Mouse (Mus musculus): ENCODE data around the gene Sumo2. TPM values are rescaled to one million over a fixed set of nuclear protein-coding genes. Genes with fewer than 3 reads are reported as not detected.
"Not testable (repeated sequence)": the region's sequence is repeated elsewhere in the genome, so short reads cannot be mapped to it uniquely, and the experiment has no call there.

The Sumo2 gene
- total RNA-seq, 1 experiment: 579 TPM

GRCm38 (mm10) chr11:115508061-115508460, 28.0 kb downstream of the Sumo2 start:
- no peaks in the 10 kb centered on the region for H3K9me3 ChIP-seq (ENCODE audit: control insufficient read depth, insufficient read depth, low read depth, low read length)
- in situ Hi-C loops (cut with MboI; ENCODE audit: low sequenced_read_pairs in 2 of 2, unreplicated experiment in 2 of 2): no loop called here
- DNase-seq (ENCODE audit: low read depth, low spot score): no peak
- H3K27ac ChIP-seq (ENCODE audit: insufficient read depth, low read depth, low read length, poor library complexity, severe bottlenecking): no peak overlapping the region
- H3K36me3 ChIP-seq (ENCODE audit: control insufficient read depth, insufficient read depth, low read length, poor library complexity, severe bottlenecking): peaks cover 8% of the 10 kb centered on the region; the same call in 1 of the 2 replicates
- TF ChIP-seq MAFK (IDR thresholded peaks at IDR 0.05; ENCODE audit: insufficient read depth, low read depth, low read length): no peak
- TF ChIP-seq ZNF384 (IDR thresholded peaks at IDR 0.05; ENCODE audit: low read depth, low read length): no peak
- no peak for TF ChIP-seq HCFC1 (IDR thresholded peaks at IDR 0.05; ENCODE audit: borderline replicate concordance, insufficient read depth, low read length)
- TF ChIP-seq CHD2 (IDR thresholded peaks at IDR 0.05; ENCODE audit: low read depth, low read length): no peak
- no peak for TF ChIP-seq ZC3H11A (IDR thresholded peaks at IDR 0.05; ENCODE audit: borderline replicate concordance, low read depth, low read length)
- peaks cover 12 to 30% of the 10 kb centered on the region in 2 experiments; a peak in 3 of 4 replicates for H3K4me1 ChIP-seq (ENCODE audit: control insufficient read depth in 2 of 2, insufficient read depth in 2 of 2, low read length in 2 of 2, poor library complexity in 1 of 2)
- H3K4me3 ChIP-seq (ENCODE audit: insufficient read depth in 1 of 2, low read depth in 1 of 2, low read length in 2 of 2, poor library complexity in 1 of 2, severe bottlenecking in 1 of 2): no peak overlapping the region
- no peak overlapping the region for H3K9ac ChIP-seq (ENCODE audit: insufficient read depth, low read depth, low read length, poor library complexity, severe bottlenecking)

GRCm38 (mm10) chr11:115506586-115506985, 29.5 kb downstream of the Sumo2 start:
- Histone ChIP-seq H3K9ac (ENCODE audit: insufficient read depth, low read depth, low read length, poor library complexity, severe bottlenecking) (no peak overlapping the region), H3K36me3 (ENCODE audit: control insufficient read depth, insufficient read depth, low read length, poor library complexity, severe bottlenecking) (peaks cover 13% of the 10 kb centered on the region; the same call in 1 of the 2 replicates), H3K27ac (ENCODE audit: insufficient read depth, low read depth, low read length, poor library complexity, severe bottlenecking) (no peak overlapping the region), H3K4me1 (ENCODE audit: control insufficient read depth in 2 of 2, insufficient read depth in 2 of 2, low read length in 2 of 2, poor library complexity in 1 of 2) (peaks cover 10 to 27% of the 10 kb centered on the region in 2 experiments; a peak in 3 of 4 replicates), H3K9me3 (ENCODE audit: control insufficient read depth, insufficient read depth, low read depth, low read length) (no peaks in the 10 kb centered on the region), H3K4me3 (ENCODE audit: insufficient read depth in 1 of 2, low read depth in 1 of 2, low read length in 2 of 2, poor library complexity in 1 of 2, severe bottlenecking in 1 of 2) (no peak overlapping the region)
- DNase-seq (ENCODE audit: low read depth, low spot score): no peak
- TF ChIP-seq ZC3H11A (IDR thresholded peaks at IDR 0.05; ENCODE audit: borderline replicate concordance, low read depth, low read length) (no peak), HCFC1 (IDR thresholded peaks at IDR 0.05; ENCODE audit: borderline replicate concordance, insufficient read depth, low read length) (no peak), CHD2 (IDR thresholded peaks at IDR 0.05; ENCODE audit: low read depth, low read length) (no peak), ZNF384 (IDR thresholded peaks at IDR 0.05; ENCODE audit: low read depth, low read length) (no peak), MAFK (IDR thresholded peaks at IDR 0.05; ENCODE audit: insufficient read depth, low read depth, low read length) (no peak)
- in situ Hi-C loops (cut with MboI; ENCODE audit: low sequenced_read_pairs in 2 of 2, unreplicated experiment in 2 of 2): no loop called here

DNA sequence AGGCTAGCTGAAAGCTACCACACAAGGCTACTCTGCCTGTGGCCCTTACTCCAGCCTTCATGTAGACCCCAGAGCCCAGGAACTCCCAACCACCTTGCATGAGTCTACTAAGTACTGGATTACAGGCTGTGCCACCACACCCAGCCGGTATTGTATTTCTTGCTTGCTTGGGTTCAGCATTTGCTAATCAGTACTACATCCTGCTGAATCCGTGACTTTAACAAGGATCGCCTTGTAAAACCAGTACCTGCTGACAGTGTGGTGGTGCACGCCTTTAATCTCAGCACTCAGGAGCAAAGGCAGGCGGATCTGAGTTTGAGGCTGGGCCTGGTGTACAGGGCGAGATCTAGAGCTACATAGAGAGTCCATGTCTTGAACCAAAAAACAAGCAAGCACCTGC, 33.4 kb downstream of the Sumo2 start:
- no peak for DNase-seq (ENCODE audit: low read depth, low spot score)
- Histone ChIP-seq H3K27ac (ENCODE audit: insufficient read depth, low read depth, low read length, poor library complexity, severe bottlenecking) (no peak overlapping the region), H3K9ac (ENCODE audit: insufficient read depth, low read depth, low read length, poor library complexity, severe bottlenecking) (no peak overlapping the region), H3K9me3 (ENCODE audit: control insufficient read depth, insufficient read depth, low read depth, low read length) (no peaks in the 10 kb centered on the region), H3K36me3 (ENCODE audit: control insufficient read depth, insufficient read depth, low read length, poor library complexity, severe bottlenecking) (peaks cover 27% of the 10 kb centered on the region), H3K4me1 (ENCODE audit: control insufficient read depth in 2 of 2, insufficient read depth in 2 of 2, low read length in 2 of 2, poor library complexity in 1 of 2) (peaks cover 1 to 13% of the 10 kb centered on the region in 2 experiments; a peak in 3 of 4 replicates), H3K4me3 (ENCODE audit: insufficient read depth in 1 of 2, low read depth in 1 of 2, low read length in 2 of 2, poor library complexity in 1 of 2, severe bottlenecking in 1 of 2) (no peak overlapping the region)
- TF ChIP-seq HCFC1 (IDR thresholded peaks at IDR 0.05; ENCODE audit: borderline replicate concordance, insufficient read depth, low read length): no peak
- no peak for TF ChIP-seq CHD2 (IDR thresholded peaks at IDR 0.05; ENCODE audit: low read depth, low read length)
- no peak for TF ChIP-seq ZNF384 (IDR thresholded peaks at IDR 0.05; ENCODE audit: low read depth, low read length)
- TF ChIP-seq MAFK (IDR thresholded peaks at IDR 0.05; ENCODE audit: insufficient read depth, low read depth, low read length): no peak
- TF ChIP-seq ZC3H11A (IDR thresholded peaks at IDR 0.05; ENCODE audit: borderline replicate concordance, low read depth, low read length): no peak
- in situ Hi-C loops (cut with MboI; ENCODE audit: low sequenced_read_pairs in 2 of 2, unreplicated experiment in 2 of 2): no loop called here

DNA sequence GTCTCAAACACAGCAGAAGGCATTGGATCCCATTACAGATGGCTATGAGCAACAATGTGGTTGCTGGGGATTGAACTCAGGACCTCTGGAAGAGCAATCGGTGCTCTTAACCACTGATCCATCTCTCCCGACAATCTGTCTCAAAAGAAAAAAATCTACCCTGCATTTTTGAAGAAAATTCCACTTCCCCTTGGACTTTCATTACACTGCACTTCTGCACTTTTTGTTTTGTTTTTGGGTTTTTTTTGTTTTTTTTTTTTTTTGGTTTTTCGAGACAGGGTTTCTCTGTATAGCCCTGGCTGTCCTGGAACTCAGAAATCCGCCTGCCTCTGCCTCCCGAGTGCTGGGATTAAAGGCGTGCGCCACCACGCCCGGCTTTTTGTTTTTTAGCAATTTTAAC, 39.5 kb downstream of the Sumo2 start:
- H3K36me3 ChIP-seq (ENCODE audit: control insufficient read depth, insufficient read depth, low read length, poor library complexity, severe bottlenecking): peaks cover 25% of the 10 kb centered on the region
- peak; percentile 55 for TF ChIP-seq ZNF384 (IDR thresholded peaks at IDR 0.05; ENCODE audit: low read depth, low read length)
- DNase-seq (ENCODE audit: low read depth, low spot score); H3K9me3 ChIP-seq (ENCODE audit: control insufficient read depth, insufficient read depth, low read depth, low read length); H3K4me3 ChIP-seq (ENCODE audit: insufficient read depth in 1 of 2, low read depth in 1 of 2, low read length in 2 of 2, poor library complexity in 1 of 2, severe bottlenecking in 1 of 2); H3K9ac ChIP-seq (ENCODE audit: insufficient read depth, low read depth, low read length, poor library complexity, severe bottlenecking); H3K27ac ChIP-seq (ENCODE audit: insufficient read depth, low read depth, low read length, poor library complexity, severe bottlenecking); H3K4me1 ChIP-seq (ENCODE audit: control insufficient read depth in 2 of 2, insufficient read depth in 2 of 2, low read length in 2 of 2, poor library complexity in 1 of 2); in situ Hi-C loops (cut with MboI; ENCODE audit: low sequenced_read_pairs in 2 of 2, unreplicated experiment in 2 of 2): not testable (repeated sequence)

- Histone ChIP-seq H3K9me3 (ENCODE audit: control insufficient read depth, insufficient read depth, low read depth, low read length) (no peaks in the 10 kb centered on the region), H3K27ac (ENCODE audit: insufficient read depth, low read depth, low read length, poor library complexity, severe bottlenecking) (no peak overlapping the region), H3K4me1 (ENCODE audit: control insufficient read depth in 2 of 2, insufficient read depth in 2 of 2, low read length in 2 of 2, poor library complexity in 1 of 2) (peaks cover 0 to 8% of the 10 kb centered on the region in 2 experiments; a peak in 2 of 4 replicates), H3K36me3 (ENCODE audit: control insufficient read depth, insufficient read depth, low read length, poor library complexity, severe bottlenecking) (peaks cover 13% of the 10 kb centered on the region), H3K4me3 (ENCODE audit: insufficient read depth in 1 of 2, low read depth in 1 of 2, low read length in 2 of 2, poor library complexity in 1 of 2, severe bottlenecking in 1 of 2) (peak overlapping the region in 1 of 2 experiments; percentile 81; a peak in 1 of 4 replicates), H3K9ac (ENCODE audit: insufficient read depth, low read depth, low read length, poor library complexity, severe bottlenecking) (no peak overlapping the region)
- no peak for TF ChIP-seq ZNF384 (IDR thresholded peaks at IDR 0.05; ENCODE audit: low read depth, low read length)
- TF ChIP-seq HCFC1 (IDR thresholded peaks at IDR 0.05; ENCODE audit: borderline replicate concordance, insufficient read depth, low read length): no peak
- no peak for TF ChIP-seq ZC3H11A (IDR thresholded peaks at IDR 0.05; ENCODE audit: borderline replicate concordance, low read depth, low read length)
- no peak for TF ChIP-seq CHD2 (IDR thresholded peaks at IDR 0.05; ENCODE audit: low read depth, low read length)
- TF ChIP-seq MAFK (IDR thresholded peaks at IDR 0.05; ENCODE audit: insufficient read depth, low read depth, low read length): no peak
- DNase-seq (ENCODE audit: low read depth, low spot score): no peak
- in situ Hi-C loops (cut with MboI; ENCODE audit: low sequenced_read_pairs in 2 of 2, unreplicated experiment in 2 of 2): no loop called here
These were observed 43.7 kb downstream of the Sumo2 start for GRCm38 (mm10) chr11:115492387-115492786.

Data from ES-E14 (cell line).